Mouse (Mus musculus): ENCODE data around the gene Txndc8.

- no peak for TF ChIP-seq GATA1 (IDR thresholded peaks at IDR 0.05; ENCODE audit: borderline replicate concordance, low read length)
- no peak for TF ChIP-seq FLI1 (IDR thresholded peaks at IDR 0.05; ENCODE audit: low read length)
Observed at GRCm38 (mm10) chr4:58054441-58054840, 45.5 kb upstream of the Txndc8 start.

All from megakaryocyte, embryonic 14.5 days (primary cell).